Mouse (Mus musculus): ENCODE data around the gene Lrtm1. TPM values are rescaled to one million over a fixed set of nuclear protein-coding genes. Genes with fewer than 3 reads are reported as not detected.

Gene Lrtm1
- 0.81 and 2.8 TPM in 2 replicates for polyA plus RNA-seq (2015; fragmentation: Nextera tagmentation; extraction: Ambion mirVana)

DNA sequence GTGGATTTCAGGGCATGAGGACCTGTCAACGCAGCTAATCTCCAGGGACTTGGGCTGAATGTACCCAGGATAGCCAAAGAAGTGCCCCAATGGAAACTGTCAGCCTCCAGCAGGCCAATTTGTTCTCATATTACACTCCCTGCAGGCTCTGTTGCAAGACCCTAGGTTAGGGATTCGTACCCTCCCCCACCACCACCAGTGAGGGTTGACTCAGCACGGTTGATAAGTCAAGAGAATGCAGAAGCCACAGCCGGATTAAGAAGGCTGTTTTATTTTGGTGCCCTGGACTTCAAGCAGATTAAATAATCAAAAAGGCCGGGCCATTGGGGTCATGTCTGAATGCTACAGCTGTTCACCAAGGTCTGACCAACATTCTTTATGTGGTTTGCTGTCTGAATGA lies at the start of gene Lrtm1:
Gene Lrtm1, plus strand, starts transcription at position 326 of the 400 bp plus-strand sequence.
- no peak within 1 kb of the TSS for H3K4me3 ChIP-seq
- no peaks in the 10 kb centered on the region for H3K27me3 ChIP-seq
- no peaks in the 10 kb centered on the region for H3K9me3 ChIP-seq
- H3K4me2 ChIP-seq, result no peak within 1 kb of the TSS
- no peaks in the 10 kb centered on the region for H3K36me3 ChIP-seq
- H3K4me1 ChIP-seq, result peaks cover 5% of the 10 kb centered on the region; the same call in 1 of the 2 replicates
- no peak within 1 kb of the TSS for H3K27ac ChIP-seq
- WGBS, result 26% methylated on average over 5 of the region's 5 CpGs
- ATAC-seq (ENCODE audit: insufficient number of reproducible peaks, low FRiP score, low TSS enrichment, low read depth), result no peak
- no peak within 1 kb of the TSS for H3K9ac ChIP-seq

DNA sequence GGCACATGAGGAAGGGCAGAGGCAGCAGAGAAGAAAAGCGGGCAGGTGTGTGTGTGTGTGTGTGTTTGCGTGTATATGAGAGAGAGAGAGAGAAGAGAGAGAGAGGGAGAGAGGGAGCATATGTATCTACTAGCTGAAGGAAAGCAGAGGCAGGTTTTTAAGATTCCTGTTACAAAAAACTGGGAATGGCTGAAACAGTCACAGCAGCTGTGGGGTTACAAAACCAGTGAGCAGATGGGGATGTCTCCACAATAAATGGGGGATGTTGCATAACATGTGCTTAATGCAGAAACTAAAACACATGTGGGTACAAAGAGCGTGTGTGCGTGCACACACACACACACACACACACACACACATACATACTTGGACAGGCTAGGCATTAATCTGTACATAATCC lies 48.8 kb upstream of the Lrtm1 start:
- H3K9ac ChIP-seq, result no peak overlapping the region
- WGBS, result 71% methylated on average over 4 of the region's 4 CpGs
- H3K4me2 ChIP-seq, result no peak overlapping the region
- H3K27me3 ChIP-seq, result no peaks in the 10 kb centered on the region
- no peaks in the 10 kb centered on the region for H3K36me3 ChIP-seq
- H3K4me3 ChIP-seq, result no peak overlapping the region
- H3K27ac ChIP-seq, result no peak overlapping the region
- no peak for ATAC-seq (ENCODE audit: insufficient number of reproducible peaks, low FRiP score, low TSS enrichment, low read depth)
- peaks cover 8% of the 10 kb centered on the region for H3K4me1 ChIP-seq
- H3K9me3 ChIP-seq, result no peaks in the 10 kb centered on the region

DNA sequence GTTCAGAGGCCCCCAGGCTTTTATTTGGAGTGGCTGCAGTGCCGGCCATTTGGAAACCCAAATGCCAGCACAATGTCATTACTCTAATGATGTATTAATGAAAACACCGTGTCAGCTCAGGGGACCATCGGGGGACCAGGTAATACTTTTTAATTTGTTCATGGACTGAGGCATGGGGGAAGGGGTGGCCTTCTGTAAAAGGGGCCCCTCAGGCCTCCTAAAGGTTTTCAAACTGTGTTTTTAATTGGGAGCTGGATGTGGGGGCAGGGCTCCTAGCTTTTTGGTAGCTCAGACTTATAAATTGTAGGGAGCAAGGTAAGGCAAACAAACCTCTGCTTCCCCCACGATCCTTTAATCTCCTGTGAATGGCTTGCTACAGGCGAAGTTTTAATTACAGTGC lies 45.4 kb upstream of the Lrtm1 start:
- Histone ChIP-seq H3K27ac (0 out of 2 replicates have a peak overlapping the region, but pooled peaks have one; percentile 33), H3K36me3 (no peaks in the 10 kb centered on the region), H3K9me3 (no peaks in the 10 kb centered on the region), H3K4me3 (no peak overlapping the region), H3K4me2 (no peak overlapping the region), H3K9ac (no peak overlapping the region), H3K27me3 (no peaks in the 10 kb centered on the region), H3K4me1 (peaks cover 8% of the 10 kb centered on the region)
- WGBS, result 15% methylated on average over 5 of the region's 5 CpGs
- no peak for ATAC-seq (ENCODE audit: insufficient number of reproducible peaks, low FRiP score, low TSS enrichment, low read depth)

DNA sequence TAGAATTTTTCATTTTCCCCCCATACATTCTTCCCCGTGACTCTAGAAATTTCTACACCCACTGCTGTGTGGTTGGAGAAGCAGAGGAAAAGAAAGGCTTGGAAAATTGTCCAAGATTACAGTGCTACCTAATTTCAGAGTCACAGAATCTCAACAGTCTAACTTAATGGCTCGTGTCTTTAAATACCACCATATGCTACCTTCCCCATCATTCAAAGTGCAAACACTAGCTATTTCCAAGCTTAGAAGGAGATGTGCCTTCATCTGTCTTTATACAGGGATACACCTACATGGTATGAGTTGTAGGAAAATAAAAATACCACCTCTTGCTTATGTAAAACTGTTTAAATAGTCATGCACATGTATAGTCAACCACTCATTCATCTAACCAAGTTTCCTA lies 38.8 kb upstream of the Lrtm1 start:
- H3K4me1 ChIP-seq, result peaks cover 7% of the 10 kb centered on the region; the same call in 1 of the 2 replicates
- no peak for ATAC-seq (ENCODE audit: insufficient number of reproducible peaks, low FRiP score, low TSS enrichment, low read depth)
- no peaks in the 10 kb centered on the region for H3K9me3 ChIP-seq
- 77% methylated on average over 2 of the region's 2 CpGs for WGBS
- H3K36me3 ChIP-seq, result no peaks in the 10 kb centered on the region
- no peak overlapping the region for H3K4me2 ChIP-seq
- H3K9ac ChIP-seq, result no peak overlapping the region
- H3K4me3 ChIP-seq, result no peak overlapping the region
- no peaks in the 10 kb centered on the region for H3K27me3 ChIP-seq
- no peak overlapping the region for H3K27ac ChIP-seq

DNA sequence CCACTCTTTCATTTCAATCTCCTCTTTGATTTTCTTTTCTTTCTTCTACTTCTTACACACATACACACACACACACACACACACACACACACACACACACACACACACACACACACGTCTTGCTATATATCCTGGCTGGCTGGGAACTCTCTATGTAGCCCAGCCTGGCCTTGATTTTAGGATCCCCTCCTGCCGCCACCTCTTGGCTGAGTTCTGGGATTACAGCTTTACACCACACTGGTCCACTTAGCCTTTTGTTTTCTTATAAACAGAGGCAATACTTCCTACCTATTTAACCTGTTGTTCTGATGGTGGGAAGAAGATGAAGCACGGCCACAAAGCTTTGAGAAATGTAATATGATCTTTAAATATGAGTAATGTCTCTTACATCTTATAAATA lies 37.5 kb upstream of the Lrtm1 start:
- Histone ChIP-seq H3K4me2 (no peak overlapping the region), H3K27me3 (no peaks in the 10 kb centered on the region), H3K27ac (no peak overlapping the region), H3K4me3 (no peak overlapping the region), H3K9me3 (no peaks in the 10 kb centered on the region), H3K36me3 (no peaks in the 10 kb centered on the region), H3K4me1 (peaks cover 7% of the 10 kb centered on the region; the same call in 1 of the 2 replicates), H3K9ac (no peak overlapping the region)
- 47% methylated on average over 3 of the region's 3 CpGs for WGBS
- no peak for ATAC-seq (ENCODE audit: insufficient number of reproducible peaks, low FRiP score, low TSS enrichment, low read depth)

DNA sequence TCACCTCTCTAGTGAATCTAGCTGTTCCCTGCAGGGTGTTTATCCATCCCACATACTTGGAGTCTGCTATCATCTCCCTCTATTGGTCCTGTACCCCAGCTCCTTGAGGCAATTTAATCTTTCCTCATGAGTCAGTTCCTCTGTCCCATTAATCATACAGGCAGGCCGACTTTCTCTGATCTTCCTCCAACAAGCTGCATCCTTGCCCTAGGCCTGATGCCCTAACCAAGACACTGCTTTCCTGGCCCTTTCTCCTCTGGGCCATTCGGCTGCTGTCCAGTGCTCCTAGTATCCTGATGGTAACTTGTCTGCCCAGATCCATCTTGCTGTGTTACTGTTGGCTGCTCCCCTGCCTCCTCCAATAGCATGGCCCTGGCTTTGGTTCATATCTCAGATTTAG lies 33.7 kb upstream of the Lrtm1 start:
- no peaks in the 10 kb centered on the region for H3K9me3 ChIP-seq
- H3K27me3 ChIP-seq, result no peaks in the 10 kb centered on the region
- no peak overlapping the region for H3K4me3 ChIP-seq
- H3K4me1 ChIP-seq, result peaks cover 11% of the 10 kb centered on the region; the same call in 1 of the 2 replicates
- H3K9ac ChIP-seq, result no peak overlapping the region
- H3K36me3 ChIP-seq, result no peaks in the 10 kb centered on the region
- no peak overlapping the region for H3K27ac ChIP-seq
- no peak overlapping the region for H3K4me2 ChIP-seq
- 75% methylated on average over 2 of the region's 2 CpGs for WGBS
- ATAC-seq (ENCODE audit: insufficient number of reproducible peaks, low FRiP score, low TSS enrichment, low read depth), result no peak

DNA sequence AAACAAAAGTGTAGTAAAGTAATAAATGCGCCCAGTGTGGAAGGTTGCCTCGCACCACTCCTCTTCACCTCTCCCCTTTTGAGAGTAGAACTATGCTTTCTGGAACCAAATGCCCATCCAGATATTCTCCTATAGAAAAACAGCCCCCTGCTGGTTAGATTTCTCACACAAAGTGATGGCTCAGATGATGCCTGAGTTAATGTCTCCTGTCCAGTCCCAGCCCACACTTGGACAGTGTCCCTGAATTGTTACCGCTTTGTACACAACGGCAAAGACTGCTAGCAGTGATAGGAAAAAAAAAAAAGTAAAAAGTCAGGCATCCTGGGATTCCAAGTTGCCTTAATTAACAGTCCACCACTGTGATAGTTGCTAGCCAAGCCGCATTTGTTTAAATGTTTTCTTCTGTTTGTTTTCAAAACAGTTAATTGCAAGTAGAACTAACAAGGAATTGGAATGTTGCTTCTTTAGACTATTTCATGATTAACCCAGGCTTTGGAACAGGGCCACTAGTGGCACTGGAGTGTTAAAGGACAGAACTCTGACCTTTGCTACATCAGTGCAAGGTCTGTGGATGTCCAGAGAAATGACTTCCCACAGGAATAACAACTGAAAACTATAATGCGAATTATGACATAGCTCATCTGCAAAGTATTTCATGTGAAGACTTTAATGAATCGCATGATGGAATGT lies 29.7 kb upstream of the Lrtm1 start:
- WGBS, result 76% methylated on average over 7 of the region's 7 CpGs
- Histone ChIP-seq H3K4me1 (peaks cover 7% of the 10 kb centered on the region; the same call in 1 of the 2 replicates), H3K4me2 (no peak overlapping the region), H3K9me3 (no peaks in the 10 kb centered on the region), H3K4me3 (no peak overlapping the region), H3K27me3 (no peaks in the 10 kb centered on the region), H3K36me3 (no peaks in the 10 kb centered on the region), H3K27ac (no peak overlapping the region), H3K9ac (no peak overlapping the region)
- ATAC-seq (ENCODE audit: insufficient number of reproducible peaks, low FRiP score, low TSS enrichment, low read depth), result no peak

DNA sequence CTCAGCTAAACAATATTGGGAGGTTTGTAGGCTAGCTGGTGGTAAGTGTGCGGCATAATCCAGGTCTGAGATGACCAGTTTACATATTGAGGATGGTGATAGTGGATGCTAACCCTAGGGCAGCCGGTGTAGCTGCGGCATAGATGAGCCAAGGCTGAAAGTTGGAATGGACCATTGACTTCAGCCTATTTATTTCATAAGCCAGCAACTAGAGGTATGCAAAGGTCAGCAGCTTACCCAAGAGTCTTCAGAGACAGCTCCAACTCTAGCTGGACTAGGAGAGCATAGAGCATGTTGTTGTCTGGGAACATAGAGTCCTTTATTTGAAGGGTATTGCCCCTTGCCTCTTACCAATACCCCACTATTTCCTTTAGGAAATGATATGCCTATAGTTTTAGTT lies 21.4 kb upstream of the Lrtm1 start:
- H3K4me1 ChIP-seq, result 0 out of 2 replicates have a peak, but pooled peaks cover 8% of the 10 kb centered on the region
- no peaks in the 10 kb centered on the region for H3K27me3 ChIP-seq
- H3K36me3 ChIP-seq, result no peaks in the 10 kb centered on the region
- no peak overlapping the region for H3K4me2 ChIP-seq
- WGBS, result 98% methylated on average over 3 of the region's 3 CpGs
- H3K9me3 ChIP-seq, result no peaks in the 10 kb centered on the region
- H3K27ac ChIP-seq, result no peak overlapping the region
- H3K9ac ChIP-seq, result no peak overlapping the region
- no peak overlapping the region for H3K4me3 ChIP-seq
- no peak for ATAC-seq (ENCODE audit: insufficient number of reproducible peaks, low FRiP score, low TSS enrichment, low read depth)

DNA sequence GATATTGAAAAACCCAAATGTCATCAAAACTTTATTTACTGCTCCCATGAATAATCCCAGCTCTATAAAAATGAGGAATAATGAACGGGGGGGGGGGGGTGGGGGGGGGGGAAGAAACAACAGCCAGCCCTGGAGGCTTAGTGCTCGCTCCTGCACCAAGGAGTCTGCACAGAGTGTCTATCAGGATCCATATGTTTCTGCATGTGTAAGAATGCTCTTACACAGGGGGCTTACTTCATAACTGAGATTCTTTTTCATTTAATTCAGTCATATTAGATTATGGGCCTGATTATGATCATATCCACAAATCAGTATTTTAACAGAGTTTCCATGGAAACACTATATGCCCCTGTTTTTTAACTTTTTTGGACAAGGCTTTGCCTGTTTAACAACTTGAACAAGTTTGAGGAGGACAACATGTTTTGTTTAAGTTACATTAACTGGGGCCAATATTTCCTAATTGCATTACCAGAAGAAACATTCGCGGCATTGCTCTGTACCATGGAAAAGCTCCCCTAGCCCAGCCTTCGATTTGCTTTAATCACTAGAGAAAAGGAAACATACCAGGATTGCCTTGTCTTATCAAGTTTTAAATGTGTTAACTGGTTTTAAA lies 12.7 kb upstream of the Lrtm1 start:
- ATAC-seq (ENCODE audit: insufficient number of reproducible peaks, low FRiP score, low TSS enrichment, low read depth), result no peak
- no peak overlapping the region for H3K4me2 ChIP-seq
- WGBS, result 43% methylated on average over 4 of the region's 5 CpGs
- no peaks in the 10 kb centered on the region for H3K27me3 ChIP-seq
- H3K9ac ChIP-seq, result no peak overlapping the region
- no peaks in the 10 kb centered on the region for H3K36me3 ChIP-seq
- no peaks in the 10 kb centered on the region for H3K9me3 ChIP-seq
- H3K4me3 ChIP-seq, result no peak overlapping the region
- H3K27ac ChIP-seq, result no peak overlapping the region
- no peaks in the 10 kb centered on the region for H3K4me1 ChIP-seq

DNA sequence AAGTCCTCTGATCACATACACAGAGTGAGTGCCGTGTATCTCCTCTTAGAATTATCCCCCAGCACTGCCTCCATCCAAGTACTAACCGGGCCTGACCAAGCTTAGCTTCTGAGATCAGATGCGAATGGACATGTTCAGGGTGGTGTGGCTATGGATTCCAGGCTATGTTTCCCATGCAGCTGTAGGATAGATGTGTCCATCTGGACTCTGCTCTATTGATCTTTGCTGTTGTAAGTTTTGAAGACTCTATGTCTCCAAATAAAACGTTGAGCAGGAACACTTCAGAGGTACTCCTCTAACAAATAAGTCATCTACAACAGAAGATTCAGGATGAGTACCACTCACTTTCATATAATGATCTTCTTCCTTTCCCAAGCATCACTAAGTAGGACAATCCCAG lies 8.4 kb upstream of the Lrtm1 start:
- 85% methylated on average over 4 of the region's 4 CpGs for WGBS

DNA sequence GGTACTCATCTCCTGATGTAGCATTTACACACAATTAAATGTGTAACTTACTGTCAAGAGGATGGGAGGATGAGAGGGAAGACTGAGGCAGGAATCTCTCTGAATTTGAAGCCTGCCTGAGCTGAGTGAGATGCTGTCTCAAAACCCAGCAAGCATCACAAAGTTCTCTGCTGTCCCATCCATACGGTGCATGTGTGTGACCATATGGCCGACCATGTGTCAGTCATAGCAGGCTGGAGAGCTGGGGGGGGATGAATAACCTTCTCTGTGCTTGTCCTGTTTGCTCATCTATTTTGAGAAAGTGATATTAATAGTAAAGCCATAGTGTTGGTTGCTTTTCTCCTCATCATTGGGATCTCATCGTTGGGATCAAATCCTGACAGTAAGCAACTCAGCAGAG lies 4.8 kb upstream of the Lrtm1 start:
- Histone ChIP-seq H3K36me3 (no peaks in the 10 kb centered on the region), H3K9ac (no peak overlapping the region), H3K4me1 (peaks cover 5% of the 10 kb centered on the region; the same call in 1 of the 2 replicates), H3K4me2 (no peak overlapping the region), H3K4me3 (no peak overlapping the region), H3K9me3 (no peaks in the 10 kb centered on the region), H3K27ac (no peak overlapping the region), H3K27me3 (no peaks in the 10 kb centered on the region)
- WGBS, result 94% methylated on average over 3 of the region's 3 CpGs
- ATAC-seq (ENCODE audit: insufficient number of reproducible peaks, low FRiP score, low TSS enrichment, low read depth), result no peak

More for the DNA sequence above, 8.4 kb upstream of the Lrtm1 start:
- Histone ChIP-seq H3K9me3 (no peaks in the 10 kb centered on the region), H3K4me1 (no peaks in the 10 kb centered on the region), H3K27me3 (no peaks in the 10 kb centered on the region), H3K36me3 (no peaks in the 10 kb centered on the region), H3K9ac (no peak overlapping the region), H3K4me3 (no peak overlapping the region), H3K27ac (no peak overlapping the region), H3K4me2 (no peak overlapping the region)
- ATAC-seq (ENCODE audit: insufficient number of reproducible peaks, low FRiP score, low TSS enrichment, low read depth), result no peak

DNA sequence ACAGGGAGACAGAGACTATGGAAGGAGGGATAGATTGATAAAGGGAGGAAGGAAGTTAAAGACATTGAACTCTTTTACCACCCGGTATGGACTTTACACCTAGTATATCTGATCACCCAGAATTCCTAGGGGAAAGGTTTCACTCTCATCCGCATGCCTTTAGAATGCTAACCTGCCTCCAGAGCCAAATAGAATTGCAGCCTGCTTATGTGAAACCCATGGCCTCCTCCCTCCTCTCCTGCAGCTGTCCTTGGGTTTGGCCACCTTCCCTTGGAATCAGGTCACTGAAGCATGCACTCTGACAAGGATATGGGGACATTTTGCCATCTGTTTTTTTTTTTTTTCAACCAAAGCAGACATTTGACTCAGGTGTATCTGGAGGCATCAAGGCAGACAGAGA lies 3.3 kb upstream of the Lrtm1 start:
- Histone ChIP-seq H3K4me1 (peaks cover 5% of the 10 kb centered on the region; the same call in 1 of the 2 replicates), H3K4me3 (no peak overlapping the region), H3K27ac (no peak overlapping the region), H3K9me3 (no peaks in the 10 kb centered on the region), H3K36me3 (no peaks in the 10 kb centered on the region), H3K27me3 (no peaks in the 10 kb centered on the region), H3K9ac (no peak overlapping the region), H3K4me2 (no peak overlapping the region)
- WGBS, result 70% methylated on average over 2 of the region's 2 CpGs
- ATAC-seq (ENCODE audit: insufficient number of reproducible peaks, low FRiP score, low TSS enrichment, low read depth), result no peak

Measured in limb, embryonic 15.5 days (tissue).